Mouse (Mus musculus): Measurements from ENCODE around the gene Sdc3.
A peak's percentile ranks its signal among the peaks of the same experiment; 100 is the strongest.

Gene Sdc3

GRCm38 (mm10) chr4:130794771-130795170 lies 2.4 kb downstream of the Sdc3 start:
- no peak for DNase-seq

GRCm38 (mm10) chr4:130795970-130796369 lies 3.6 kb downstream of the Sdc3 start:
- DNase-seq = no peak

GRCm38 (mm10) chr4:130797201-130798051 lies 5.1 kb downstream of the Sdc3 start:
- DNase-seq = peak; percentile 54

GRCm38 (mm10) chr4:130798416-130798815 lies 6.1 kb downstream of the Sdc3 start:
- no peak for DNase-seq

- DNase-seq = peak; percentile 39
Measured at GRCm38 (mm10) chr4:130799118-130799517, 6.8 kb downstream of the Sdc3 start.

- DNase-seq = no peak
Measured at GRCm38 (mm10) chr4:130799582-130799981, 7.2 kb downstream of the Sdc3 start.

GRCm38 (mm10) chr4:130800147-130800546 lies 7.8 kb downstream of the Sdc3 start:
- DNase-seq = no peak

GRCm38 (mm10) chr4:130801198-130801597 lies 8.9 kb downstream of the Sdc3 start:
- no peak for DNase-seq

- DNase-seq = no peak
Measured at GRCm38 (mm10) chr4:130801624-130802329, 9.4 kb downstream of the Sdc3 start.

GRCm38 (mm10) chr4:130803591-130803990 lies 11.3 kb downstream of the Sdc3 start:
- DNase-seq = no peak

- DNase-seq = no peak
Measured at GRCm38 (mm10) chr4:130804292-130804691, 12.0 kb downstream of the Sdc3 start.

GRCm38 (mm10) chr4:130804771-130805361 lies 12.5 kb downstream of the Sdc3 start:
- peak; percentile 40 for DNase-seq

- no peak for DNase-seq
Measured at GRCm38 (mm10) chr4:130805746-130806145, 13.4 kb downstream of the Sdc3 start.

GRCm38 (mm10) chr4:130806746-130807145 lies 14.4 kb downstream of the Sdc3 start:
- DNase-seq = no peak

- DNase-seq = no peak
Measured at GRCm38 (mm10) chr4:130809784-130810183, 17.4 kb downstream of the Sdc3 start.

GRCm38 (mm10) chr4:130810845-130811244 lies 18.5 kb downstream of the Sdc3 start:
- no peak for DNase-seq

GRCm38 (mm10) chr4:130811385-130811784 lies 19.0 kb downstream of the Sdc3 start:
- no peak for DNase-seq

- DNase-seq = no peak
Measured at GRCm38 (mm10) chr4:130813958-130814357, 21.6 kb downstream of the Sdc3 start.

GRCm38 (mm10) chr4:130814742-130815330 lies 22.5 kb downstream of the Sdc3 start:
- no peak for DNase-seq

GRCm38 (mm10) chr4:130815860-130816259 lies 23.5 kb downstream of the Sdc3 start:
- peak; percentile 41 for DNase-seq

GRCm38 (mm10) chr4:130819806-130820205 lies 27.5 kb downstream of the Sdc3 start:
- no peak for DNase-seq

- DNase-seq = no peak
Measured at GRCm38 (mm10) chr4:130820594-130821255, 28.4 kb downstream of the Sdc3 start.

Data from lung, postnatal 14 days (tissue).